Mouse (Mus musculus): ENCODE results near the gene Lhx6. TPM values are rescaled to one million over a fixed set of nuclear protein-coding genes. Genes with fewer than 3 reads are reported as not detected.
"Not testable (repeated sequence)": the region's sequence is repeated elsewhere in the genome, so short reads cannot be mapped to it uniquely, and the experiment has no call there.

The Lhx6 gene
- total RNA-seq (2022), result 10 to 100 TPM; 15.4 to 20.3 (median 19.0) TPM

DNA sequence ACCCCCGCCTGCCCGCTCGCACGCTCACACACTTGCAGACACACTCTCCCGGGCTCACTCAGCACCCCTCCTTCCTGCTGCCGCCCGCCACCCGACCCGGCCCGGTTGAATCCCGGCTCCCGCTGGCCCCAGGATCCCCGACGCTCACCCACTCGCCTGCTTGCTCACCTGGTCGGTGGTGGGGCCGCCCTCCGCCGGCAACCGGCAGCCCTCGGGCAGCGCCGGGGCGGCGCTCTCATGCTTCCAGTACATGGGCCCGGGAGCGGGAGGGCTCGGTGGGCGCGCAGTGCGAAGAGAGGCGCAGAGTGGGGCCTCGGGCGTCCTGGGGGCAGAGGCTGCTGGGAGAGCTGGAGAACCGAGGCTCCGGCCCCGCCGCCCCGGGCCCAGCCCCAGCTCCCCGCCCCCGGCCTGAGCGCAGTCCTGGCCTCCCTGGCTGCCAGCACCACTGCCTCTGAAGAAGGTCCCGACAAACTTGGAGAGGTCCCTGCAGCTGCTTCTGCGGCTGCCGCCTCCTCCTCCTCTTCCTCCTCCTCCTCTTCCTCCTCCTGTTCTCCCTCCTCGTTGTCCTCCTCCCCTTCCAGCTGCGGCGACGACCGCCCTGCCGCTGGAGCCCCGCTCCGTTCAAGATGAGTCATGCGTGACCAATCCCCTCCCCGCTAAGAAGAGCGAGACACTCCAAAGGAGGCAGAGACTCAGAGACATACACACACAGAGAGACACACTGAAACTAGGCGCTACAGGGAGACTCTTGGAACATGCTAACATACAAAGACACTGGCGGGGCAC lies at the start of gene Lhx6:
Gene Lhx6 (minus strand): TSS at position 453 of the 786 bp plus-strand sequence.
- no peak for DNase-seq (ENCODE audit: low spot score in 2 of 2)

DNA sequence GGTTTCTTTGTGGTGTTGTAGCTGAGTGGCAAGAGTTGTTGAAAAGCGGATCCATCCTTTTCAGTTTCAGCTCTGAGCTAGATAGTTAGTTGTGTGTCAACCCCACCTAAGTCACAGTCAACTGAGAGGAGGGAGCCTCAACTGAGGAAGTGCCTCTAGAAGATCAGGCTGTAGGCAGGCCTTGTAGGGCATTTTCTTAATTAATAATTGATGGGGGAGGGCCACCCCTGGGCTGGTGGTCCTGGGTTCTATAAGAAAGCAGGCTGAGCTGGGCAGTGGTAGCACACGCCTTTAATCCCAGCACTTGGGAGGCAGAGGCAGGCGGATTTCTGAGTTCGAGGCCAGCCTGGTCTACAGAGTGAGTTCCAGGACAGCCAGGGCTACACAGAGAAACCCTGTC lies 47.2 kb upstream of the Lhx6 start:
- not testable (repeated sequence) for DNase-seq (ENCODE audit: low spot score in 2 of 2)

DNA sequence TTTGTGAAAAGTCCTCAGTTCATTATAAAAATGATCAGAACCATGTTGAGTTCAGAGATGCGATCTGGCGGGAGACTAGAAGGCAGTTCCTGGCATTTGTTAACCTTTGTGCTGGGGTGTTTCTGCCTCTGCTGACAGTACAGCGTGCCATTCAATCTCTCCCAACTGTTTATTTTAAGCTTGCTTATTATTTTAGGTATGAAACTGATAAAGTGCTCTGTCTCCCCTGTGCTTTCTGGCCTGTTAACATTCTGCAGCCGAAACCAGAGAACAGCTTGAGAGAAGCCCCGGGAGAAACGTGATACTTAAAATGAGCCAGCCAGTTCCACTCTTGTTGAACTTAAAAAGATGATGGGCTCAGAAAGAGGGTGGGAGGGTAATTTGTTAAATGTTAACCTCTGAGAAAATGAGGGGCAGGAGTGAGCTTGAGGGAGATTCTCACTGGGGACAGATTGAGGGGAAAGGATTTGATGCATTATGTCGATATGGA lies 43.7 kb upstream of the Lhx6 start:
- no peak for DNase-seq (ENCODE audit: low spot score in 2 of 2)

DNA sequence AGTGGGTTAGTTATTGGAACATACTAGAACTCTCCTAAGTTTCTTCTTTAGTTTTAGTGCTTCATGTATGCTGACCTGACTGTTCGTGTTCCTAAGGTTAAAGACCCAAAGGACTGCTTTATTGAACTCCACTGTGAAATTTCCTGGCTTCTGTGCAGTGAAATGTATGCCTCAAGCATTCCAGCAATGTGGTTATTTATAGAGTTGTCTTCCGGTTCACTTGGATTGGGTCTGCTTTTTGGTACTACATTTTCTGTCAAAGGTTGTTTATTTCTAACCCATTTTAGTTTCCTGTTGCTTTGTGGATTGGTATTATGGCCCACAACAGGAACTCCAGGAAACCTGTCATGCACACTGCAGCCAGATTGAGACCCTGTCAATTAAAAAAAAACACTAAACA lies 33.9 kb upstream of the Lhx6 start:
- no peak for DNase-seq (ENCODE audit: low spot score in 2 of 2)

DNA sequence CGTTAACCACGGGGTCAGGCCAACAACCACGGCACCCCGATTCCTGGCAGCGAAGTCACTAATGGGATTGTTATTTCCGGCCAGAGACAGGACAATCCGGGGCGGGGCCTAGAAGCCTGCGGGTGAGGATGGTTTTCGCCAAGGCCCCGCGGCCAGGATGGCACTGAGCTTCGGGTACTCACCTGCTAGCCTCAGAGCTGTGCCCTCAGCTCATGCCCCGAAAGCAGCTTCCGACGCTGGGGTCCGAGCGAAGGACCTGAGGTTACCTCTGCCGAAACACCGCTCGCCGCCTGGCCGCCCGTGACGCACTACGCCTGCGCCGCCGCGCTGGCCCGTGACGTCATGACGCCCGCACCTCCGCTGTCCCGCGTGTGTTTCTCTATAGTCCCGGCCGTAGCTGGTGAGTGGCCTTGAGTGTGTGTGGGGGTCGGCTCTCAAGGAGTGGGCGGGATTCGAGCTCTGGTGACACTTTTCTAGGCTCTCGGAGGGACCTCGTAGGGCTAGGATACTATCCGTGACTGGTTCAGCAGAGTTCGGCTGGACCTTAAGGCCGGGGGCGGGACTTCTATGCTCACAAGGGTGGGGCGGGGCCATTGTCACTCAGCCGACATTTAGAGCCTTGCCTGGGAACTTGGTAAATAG lies 31.2 kb upstream of the Lhx6 start, which contains the start of the genes Mrrf and Rbm18:
Gene Mrrf (plus strand): TSS at position 90 of the 642 bp plus-strand sequence.
Gene Rbm18 (minus strand): TSS at position 474 of the 642 bp plus-strand sequence.
- DNase-seq (ENCODE audit: low spot score in 2 of 2), result peak; percentile 85 to 94

DNA sequence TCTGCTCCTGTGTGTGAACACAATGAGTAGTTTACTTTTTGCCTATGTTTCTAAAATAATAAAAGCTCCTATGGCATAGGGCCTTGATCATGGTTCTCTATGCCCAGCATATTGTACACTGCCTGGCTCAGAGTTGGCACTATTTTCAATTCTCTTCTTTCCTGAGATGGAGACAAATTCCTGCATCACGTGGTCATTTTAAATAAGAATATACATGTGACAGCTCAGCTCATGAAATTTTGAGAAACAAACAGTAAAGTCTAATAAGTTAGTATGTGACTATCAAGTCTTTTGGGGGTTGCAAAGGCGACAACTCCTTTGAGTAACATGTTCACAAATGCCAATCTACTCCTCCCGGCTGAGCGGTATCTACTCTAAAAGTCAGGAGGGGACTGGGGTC lies 30.7 kb upstream of the Lhx6 start:
- no peak for DNase-seq (ENCODE audit: low spot score in 2 of 2)

DNA sequence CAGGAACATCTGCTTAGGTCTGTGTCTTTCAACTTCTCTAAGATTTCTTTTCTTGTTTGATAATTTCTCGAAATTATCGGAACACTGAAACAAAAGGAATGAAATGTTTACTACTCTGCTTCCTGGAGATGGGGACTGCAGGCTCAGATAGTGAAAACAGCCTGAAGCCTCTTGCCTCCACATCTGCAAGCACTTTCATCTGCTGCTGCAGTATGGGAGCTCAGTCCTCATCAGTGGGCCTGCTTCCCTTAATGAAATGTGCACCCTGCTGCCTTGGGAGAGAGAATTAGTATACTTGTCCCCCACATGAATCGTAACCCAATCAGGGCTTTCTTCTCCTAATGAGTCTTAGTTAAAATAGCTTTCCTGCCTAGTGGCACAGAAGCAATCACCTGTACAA lies 23.8 kb upstream of the Lhx6 start:
- DNase-seq (ENCODE audit: low spot score in 2 of 2), result no peak

DNA sequence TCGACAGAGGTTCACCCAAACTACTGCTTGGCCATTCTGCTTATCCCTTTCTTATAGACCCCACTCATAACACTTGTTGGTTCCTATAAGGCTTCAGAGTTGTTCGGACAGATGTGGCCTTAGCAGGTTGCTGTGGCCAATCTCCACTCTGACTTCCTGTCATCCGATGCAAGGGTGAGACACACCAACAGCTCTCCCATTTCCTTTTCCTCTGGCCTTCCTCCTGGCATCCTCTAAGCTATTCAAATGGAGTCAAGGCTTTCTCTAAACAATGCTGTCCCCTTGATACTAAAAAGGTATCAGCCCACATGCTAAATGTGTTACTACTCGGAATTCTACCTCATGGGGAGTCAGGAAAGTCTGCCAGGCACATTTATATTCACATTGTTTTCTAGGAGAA lies 22.8 kb upstream of the Lhx6 start:
- no peak for DNase-seq (ENCODE audit: low spot score in 2 of 2)

DNA sequence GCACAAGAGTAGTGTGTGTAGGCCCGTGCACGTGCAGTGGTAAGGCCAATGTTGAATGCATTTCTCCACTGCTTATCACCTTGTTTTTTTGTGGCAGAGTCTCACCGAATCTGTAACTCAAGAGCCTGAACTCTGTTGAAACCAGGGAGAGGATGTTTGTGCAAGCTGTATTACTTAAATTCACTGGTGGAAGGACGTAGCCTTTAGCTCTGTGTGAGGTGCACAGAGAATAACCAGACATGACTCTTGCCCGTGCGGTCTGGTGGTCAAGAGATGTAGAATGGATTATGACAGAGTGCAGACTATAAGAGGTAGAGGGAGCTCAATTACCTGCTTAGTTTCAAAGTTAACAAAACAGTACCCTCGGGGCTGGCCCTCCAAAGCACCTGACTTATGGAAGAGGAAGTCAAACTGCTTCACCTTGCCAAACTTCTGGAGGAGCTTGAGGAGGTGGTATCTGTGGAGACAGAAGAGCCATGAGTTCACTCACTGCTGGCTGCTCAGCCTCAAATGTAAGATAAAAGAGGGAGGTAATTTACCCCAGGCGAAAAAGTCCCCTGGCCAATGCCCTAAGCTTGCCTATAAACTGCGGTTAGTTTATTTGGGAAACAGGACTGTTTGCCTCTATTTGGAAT lies 21.7 kb upstream of the Lhx6 start:
- DNase-seq (ENCODE audit: low spot score in 2 of 2), result no peak

DNA sequence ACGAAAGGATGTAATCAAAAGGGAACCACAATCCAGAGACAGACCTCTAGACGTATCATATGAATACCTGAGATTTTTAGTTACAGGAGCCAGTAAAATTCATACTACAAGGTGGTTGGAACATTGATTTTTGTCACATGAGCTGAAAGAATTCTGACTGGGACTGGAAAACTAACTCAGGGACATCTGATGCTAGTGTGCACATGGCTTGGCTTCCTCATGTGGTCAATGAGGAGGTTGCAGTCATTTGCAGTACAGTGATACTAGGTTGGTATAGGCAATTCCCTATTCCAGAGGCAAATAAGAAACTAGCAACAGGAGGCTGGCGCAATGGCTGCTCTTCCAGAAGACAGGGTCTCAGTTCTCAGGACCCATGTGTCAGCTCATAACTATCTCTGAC lies 7.4 kb upstream of the Lhx6 start:
- DNase-seq (ENCODE audit: low spot score in 2 of 2), result no peak

DNA sequence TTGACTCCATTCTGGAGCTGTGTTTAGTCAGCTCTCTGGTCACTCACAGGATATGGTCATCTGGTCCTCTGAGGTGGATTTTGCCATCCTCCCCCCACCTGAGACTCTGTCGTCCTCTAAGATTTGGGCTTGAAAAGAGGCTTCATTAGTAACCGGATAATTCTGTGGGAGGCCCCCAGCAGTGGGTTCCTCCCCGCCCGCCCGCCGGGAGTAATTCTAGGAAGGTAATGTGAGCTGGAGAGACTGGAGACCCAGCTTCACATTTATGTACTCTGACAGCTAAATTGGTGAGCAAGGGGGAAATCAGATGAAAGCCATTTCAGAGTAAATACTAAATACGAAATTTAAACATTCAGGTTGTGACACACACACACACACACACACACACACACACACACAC lies 3.4 kb upstream of the Lhx6 start:
- DNase-seq (ENCODE audit: low spot score in 2 of 2), result no peak

DNA sequence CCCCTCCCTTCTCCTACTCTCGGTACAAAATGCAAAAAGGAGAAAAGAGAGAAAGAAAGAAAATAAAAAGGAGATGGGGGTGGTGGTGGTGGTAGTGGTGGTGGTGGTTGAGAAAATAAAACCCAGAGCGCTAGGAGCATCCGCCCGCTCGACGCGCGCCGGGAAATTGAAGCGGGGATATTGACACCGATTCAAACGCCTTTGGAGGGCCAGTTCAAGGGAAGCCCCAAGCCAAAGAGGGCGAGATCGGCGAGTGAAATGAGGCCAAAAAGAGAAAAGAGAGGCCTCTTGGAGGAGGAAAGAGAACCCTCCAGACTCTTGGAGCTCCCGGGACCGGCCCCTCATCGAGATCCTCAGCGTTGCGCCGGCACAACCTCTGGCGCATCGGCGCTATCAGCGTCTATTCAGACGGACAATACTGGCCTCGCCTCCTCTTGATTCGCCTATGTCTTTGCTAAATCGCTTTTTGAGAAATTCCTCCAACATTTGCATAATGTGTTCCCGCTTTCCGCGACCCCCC lies 712 bp downstream of the Lhx6 start:
- no peak for DNase-seq (ENCODE audit: low spot score in 2 of 2)

DNA sequence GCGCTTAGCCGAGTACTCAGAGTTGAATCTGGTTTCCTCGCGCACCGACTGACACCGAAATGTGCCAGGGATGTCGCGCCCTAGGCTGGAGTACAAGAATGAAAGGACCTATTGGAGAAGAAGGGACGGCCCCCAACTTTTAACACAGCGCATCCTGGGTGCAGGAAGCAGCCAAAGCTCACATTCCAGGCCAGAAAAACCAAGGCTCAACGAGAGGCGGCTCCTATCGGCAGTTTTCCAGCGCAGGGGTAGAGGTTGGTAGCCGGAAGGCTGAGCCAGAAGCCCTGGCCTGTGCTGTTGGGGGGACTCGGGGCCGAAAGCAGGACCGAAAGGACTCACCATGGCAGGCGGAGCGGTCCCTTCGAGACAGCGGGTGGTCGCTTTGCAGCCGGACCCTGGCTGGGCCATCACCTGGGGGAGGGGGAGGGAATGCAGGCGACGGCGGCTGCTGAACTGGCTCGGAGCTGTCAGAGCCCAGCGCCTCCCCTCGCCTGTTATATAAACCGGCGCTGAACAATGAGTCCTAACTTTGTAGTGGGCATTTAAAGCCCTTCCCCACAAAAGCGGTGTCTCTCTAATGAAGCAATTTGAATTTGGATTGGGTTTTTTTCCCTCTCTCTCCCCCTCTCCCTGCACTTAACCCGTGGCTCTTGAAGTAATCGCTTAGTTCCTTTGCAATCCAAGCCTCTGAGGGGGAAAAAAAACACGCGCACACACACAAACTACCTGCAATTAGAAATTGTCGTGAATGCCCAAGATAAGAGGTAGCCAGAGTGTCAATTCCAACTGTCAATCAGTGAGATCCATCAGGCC lies 1.4 kb downstream of the Lhx6 start:
- DNase-seq (ENCODE audit: low spot score in 2 of 2), result no peak

DNA sequence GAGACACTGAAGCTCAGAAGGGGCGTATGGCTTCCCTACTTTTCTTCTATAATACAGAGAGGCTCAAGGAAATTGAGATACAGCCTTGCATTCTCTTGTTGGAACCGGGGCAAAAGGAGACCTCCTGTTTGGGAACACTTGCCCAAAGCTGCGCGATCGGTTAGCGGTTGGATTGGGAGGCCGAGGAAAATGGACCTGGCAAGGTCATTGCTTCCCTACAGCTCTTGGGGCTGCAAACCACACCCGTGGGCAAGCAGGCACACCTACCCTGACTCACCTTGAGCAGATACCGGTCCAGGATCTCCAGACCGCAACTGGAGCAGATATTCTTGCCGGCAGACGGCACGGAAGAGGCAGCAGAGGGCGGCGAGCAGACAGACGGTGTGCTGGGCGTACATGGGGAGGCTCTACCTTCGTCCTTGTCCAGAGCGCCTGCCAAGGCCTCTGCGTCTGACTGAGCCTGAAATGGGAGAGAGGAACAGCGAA lies 2.1 kb downstream of the Lhx6 start:
- DNase-seq (ENCODE audit: low spot score in 2 of 2), result no peak

DNA sequence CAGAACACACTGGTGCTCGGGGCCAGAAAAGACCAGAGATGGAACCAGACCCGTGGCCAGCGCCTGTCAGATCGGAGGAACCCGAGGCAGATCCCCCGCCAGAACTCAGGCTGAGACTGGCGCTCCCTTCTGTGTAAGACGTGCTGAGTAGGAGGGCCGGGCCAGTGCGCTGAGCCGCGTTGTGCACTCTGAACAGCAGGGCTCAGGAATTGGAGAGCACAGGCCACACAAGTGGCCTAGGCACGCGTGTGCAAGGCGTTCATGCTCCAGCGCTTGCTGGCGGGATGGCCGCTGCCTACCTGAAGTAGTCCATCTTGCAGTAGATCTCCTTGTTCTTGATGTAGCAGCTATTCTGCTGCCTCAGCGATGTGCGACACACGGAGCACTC lies 2.7 kb downstream of the Lhx6 start:
- no peak for DNase-seq (ENCODE audit: low spot score in 2 of 2)

DNA sequence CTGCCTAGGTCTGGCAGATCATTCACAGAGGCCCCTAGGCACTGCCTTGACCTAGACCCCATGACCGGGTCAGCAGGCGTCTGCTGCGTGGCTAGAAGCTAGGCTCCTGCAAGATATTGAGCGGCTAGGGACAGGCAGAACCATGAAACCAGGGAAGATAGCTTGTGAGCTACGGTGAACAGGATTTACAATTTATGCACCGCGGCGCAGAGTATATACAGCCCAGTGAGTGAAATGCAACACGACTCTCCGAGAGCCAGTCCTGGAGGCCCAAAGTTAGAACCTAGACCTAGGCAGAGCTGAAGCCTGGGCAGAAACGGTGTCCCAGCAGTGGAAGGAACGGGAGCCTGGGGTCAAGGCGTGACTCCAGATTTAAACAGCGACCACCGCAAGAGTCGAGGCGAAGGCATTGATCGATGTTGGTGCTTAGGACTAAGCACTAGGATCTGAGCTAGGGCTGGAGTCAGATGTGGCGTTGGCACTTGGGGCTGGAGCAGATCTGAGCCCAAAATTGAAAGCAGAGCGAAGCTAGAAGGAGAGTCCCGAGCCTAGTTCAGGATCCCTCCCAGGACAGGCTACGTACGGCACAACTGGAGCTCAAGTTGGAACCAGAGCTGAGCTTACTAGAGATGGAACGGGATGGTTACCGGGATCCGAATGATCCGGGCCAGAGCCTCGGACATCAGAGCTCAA lies 3.2 kb downstream of the Lhx6 start:
- DNase-seq (ENCODE audit: low spot score in 2 of 2), result no peak

DNA sequence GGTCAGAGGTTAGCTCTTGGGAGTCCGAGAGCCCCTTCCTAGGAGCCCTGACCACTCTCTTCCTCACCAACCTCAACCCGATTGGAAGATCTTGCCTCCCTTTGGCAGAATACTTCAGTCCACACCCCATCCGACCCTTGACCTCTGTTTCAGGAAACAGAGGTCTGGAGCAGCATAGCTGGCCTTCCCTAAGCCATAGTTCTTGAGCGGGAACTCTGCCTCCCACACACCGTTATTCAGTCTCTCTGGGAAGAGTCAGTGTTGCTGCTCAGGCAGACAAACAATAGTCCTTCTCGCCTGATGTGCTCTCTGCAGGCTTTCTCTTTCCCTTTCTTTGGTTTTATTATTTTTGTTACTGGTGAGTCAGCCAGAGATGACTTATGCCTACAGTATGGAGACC lies 5.5 kb downstream of the Lhx6 start:
- DNase-seq (ENCODE audit: low spot score in 2 of 2), result no peak

DNA sequence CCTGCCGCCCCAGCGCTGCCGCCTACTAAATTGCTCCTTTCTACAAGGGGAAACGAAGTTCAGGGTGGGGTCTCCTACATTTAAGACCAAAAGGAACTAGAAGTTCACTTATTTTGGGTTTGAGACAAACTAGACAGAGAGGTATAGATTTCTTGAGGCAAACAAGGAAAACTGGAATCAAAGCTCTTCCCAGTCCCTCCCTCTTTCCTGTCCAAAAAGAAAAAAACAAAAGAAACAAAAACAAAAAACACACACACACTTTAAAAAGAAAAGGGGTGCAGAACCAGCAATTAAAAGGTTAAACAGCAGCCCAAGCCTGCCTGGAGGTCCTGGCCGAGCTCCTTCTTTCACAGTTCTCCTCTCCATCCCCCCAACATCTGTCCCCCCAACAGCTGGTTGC lies 7.2 kb downstream of the Lhx6 start:
- DNase-seq (ENCODE audit: low spot score in 2 of 2), result no peak

DNA sequence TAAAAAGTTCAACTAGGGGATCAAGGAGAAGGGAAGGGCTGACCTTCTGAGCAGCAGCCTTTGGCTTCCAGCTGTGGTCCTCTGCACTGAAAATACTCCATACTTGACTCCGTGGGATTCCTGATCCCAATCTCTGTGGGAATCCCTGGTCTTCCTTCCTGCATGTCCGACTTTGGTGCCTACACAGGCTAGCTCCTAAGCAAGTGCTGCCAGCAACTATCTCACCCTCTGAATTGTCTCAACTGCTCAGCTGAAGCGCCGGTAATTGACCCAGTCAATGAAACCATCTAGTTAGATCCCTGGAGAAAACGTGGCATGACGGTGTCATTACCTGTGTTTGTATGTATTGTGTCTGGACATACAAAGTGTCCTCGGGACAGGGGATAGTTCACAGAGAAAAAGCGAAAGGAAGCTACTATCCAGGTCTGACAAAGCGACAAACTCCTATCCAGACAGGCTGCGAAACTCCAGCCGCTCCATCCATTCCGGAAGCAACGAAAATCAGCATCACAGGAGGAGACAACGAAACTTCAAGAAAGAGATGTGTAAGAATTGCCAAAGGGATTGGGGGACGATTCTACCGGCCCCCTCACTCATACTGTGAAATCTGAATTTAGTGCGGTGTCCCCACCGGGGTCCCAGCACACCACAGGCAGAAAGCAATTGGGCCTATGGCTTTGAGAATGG lies 7.9 kb downstream of the Lhx6 start:
- DNase-seq (ENCODE audit: low spot score in 2 of 2), result no peak

DNA sequence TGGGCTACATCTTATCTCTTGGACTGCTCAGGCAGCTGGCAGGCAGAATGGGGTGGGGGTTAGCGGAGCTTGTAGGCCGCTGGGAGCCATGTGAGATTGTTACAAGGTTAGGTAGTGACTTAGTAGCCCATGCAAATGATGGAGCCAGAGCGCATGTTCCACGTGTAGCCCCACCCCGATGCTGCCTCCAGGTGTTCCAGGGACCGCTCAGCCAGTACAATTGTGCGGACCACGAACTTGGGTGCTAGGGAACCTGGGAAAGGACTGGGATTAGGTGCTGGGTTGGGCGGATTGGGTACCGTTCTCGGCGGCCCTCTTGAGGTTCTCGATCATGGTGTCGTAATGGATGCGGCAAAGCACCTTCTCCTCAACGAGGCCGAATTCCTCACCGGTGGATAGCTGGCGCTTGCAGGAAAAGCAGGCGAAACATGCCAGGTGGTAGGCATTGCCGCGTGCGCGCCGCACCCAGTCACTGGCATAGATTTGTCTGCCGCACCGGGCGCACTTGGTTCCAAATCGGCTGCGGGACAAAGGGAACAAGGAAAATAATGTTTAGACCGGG lies 11.2 kb downstream of the Lhx6 start:
- no peak for DNase-seq (ENCODE audit: low spot score in 2 of 2)
